Mouse (Mus musculus) embryo, embryonic 11 days (tissue): ENCODE results near the gene Spert.

ENCODE experiments used
- DNase-seq: peaks from one replicate; pipeline ENCODE4 v3.0.0-alpha.2; 2015

Spert gene

DNA sequence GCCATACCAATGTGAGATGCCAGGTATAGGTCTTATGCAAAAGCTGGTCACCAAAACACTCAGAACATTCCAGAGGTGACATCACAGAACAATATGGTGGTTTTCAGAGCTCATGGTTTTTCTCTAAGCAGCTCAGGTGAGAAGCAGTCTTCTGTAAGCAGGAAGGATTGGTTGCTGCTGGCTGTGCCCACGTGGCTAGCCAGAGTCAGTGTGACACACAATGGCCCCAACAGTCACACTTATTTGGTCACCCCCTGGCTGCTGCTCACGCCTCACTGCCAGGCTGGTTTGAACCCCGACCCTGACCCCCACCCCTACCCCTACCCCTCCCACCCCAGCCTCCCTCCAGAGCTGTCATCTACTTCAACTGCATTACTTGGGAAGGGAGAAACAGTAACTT lies at the start of gene Spert:
Gene Spert, minus strand, starts transcription at position 139 of the 400 bp plus-strand sequence.
- no peak for DNase-seq

DNA sequence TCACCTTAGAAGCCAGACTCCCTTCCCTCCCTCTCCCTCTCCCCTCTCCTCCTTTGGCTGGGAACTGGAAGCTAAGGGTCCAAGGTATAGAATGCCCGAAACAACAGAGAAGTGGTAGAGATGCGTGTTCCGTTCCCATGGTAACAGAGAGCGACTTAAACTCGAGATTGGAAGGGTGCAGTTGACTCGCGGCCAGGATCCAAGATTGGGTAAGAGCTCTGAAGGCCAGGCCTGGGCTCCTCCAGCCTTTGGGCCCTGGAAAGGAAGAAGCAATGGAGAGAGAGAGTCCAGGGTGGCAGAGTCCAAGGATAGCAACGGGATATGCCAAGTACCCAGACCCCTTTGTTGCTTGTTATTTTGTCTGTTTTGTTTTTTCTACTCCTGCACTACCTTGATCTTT lies 49.2 kb upstream of the Spert start, which contains the start of gene Erich6b:
Gene Erich6b, plus strand, starts transcription at position 180 of the 400 bp plus-strand sequence.
- no peak for DNase-seq

DNA sequence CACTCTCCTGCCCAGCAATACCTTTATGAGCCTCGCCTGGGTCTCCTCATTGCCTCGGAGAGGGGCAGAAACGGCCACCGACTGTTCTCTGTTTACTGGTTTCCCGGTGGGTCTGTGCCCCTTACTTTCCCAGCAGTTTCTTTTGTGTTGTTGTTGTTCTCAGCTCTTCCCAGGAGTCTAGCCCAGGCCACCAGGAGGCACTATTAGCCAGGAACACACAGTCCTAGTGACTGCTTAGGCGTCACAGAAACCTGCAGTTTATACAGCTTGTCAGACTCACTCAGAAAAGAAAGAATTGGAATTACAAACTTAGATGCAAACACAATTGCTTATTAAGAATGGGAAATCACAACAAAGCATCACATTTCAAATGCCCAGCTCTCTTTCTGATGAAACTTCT lies 48.5 kb upstream of the Spert start:
- no peak for DNase-seq

GRCm38 (mm10) chr14:75640846-75641245 lies 47.9 kb upstream of the Spert start:
- peak; percentile 46 for DNase-seq

GRCm38 (mm10) chr14:75637641-75638040 lies 44.7 kb upstream of the Spert start:
- no peak for DNase-seq

- peak; percentile 35 for DNase-seq
These were observed 43.2 kb upstream of the Spert start for GRCm38 (mm10) chr14:75636107-75636506.

- no peak for DNase-seq
These were observed 42.4 kb upstream of the Spert start for GRCm38 (mm10) chr14:75635350-75635749.

DNA sequence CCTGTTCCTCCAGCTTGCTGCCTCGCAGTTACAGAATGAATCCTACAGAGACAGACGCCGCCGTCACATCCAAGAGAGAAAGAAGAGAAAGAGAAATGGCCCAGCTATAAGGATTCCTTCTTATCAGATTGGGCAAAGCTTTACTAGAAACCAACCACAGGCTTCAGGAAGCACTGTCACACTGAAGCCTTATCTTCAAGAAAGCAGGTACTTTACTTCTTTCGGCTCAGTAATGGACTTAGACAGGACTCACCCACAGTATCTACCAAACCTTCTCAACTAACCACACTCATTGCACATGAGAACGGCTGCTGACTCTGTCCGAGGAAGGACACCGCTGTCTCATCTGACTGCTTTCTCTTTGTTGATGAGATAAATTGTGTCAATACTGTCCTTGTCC lies 36.0 kb upstream of the Spert start:
- no peak for DNase-seq

GRCm38 (mm10) chr14:75622984-75623383 lies 30.1 kb upstream of the Spert start:
- no peak for DNase-seq

DNA sequence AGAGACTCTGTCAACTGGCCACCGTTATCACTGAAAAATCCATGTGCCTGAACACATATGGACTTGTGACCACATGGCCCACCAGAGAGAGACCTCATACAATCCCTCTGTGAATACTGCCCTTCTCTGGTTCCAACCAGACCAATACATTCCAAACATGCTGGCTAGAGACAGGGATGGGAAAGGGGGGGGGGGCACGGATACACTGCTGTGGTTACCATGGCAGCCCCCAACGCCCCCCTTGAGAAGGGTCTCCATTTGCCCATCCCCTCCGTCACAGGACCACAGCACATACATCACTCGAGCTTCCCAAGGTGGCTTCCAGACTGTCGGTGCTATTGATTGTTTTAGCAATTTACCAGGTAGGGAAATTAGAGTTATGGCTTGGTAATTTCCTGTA lies 23.5 kb upstream of the Spert start:
- DNase-seq, result no peak

DNA sequence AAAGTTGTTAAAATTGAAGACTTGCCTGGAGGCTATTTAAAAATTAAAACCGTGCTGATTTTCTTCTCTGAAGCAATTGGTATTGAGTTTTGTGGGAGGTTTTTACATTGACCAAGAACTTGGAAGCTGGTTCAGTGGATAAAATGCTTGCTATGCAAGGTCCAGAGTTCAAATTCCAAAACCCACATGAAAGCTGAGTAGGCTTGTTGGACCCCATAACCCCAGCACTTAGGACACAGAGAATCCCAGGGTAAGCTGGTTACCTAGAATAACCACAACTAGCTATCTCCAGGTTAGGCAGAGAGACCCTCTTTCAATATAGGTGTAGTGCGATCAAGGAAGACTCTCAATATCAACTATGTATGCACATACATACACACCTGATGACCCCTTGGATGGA lies 16.3 kb upstream of the Spert start:
- DNase-seq, result no peak

- no peak for DNase-seq
These were observed 9.0 kb downstream of the Spert start for GRCm38 (mm10) chr14:75583870-75584269.

GRCm38 (mm10) chr14:75579010-75579409 lies 13.9 kb downstream of the Spert start:
- no peak for DNase-seq

- DNase-seq, result no peak
These were observed 26.6 kb downstream of the Spert start for GRCm38 (mm10) chr14:75566303-75566702.

DNA sequence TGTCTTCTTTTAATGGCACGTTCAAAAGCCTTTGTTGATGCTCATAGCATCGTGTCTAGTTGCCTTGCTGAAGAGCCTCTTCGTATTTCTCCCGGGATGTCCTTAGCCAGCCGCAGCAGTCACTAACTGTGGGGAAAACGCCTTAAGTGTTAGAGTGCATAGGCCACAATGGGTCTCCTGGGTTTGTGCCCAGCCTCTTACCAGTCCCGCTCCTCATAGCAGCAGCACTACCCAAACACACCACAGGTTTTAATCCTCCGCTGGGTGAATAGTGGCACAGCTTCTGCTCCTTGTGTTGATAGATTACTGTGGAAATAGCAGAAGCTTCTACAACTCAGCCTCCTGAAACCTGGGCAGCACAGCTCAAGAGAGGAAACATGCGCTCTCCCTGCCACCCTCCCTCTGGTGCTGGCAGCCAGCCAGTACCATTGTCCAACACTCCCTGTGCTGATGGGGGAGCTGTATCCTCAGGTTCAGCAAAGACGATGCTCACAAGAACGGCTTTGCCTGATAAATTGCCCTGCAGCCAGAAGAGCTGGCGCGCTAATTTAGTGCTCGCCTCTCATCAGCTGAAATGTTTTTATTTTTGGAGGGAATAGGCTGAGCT lies 27.3 kb downstream of the Spert start:
- DNase-seq, result peak; percentile 42

GRCm38 (mm10) chr14:75561577-75562331 lies 31.2 kb downstream of the Spert start:
- DNase-seq, result peak; percentile 40

GRCm38 (mm10) chr14:75541731-75542130 lies 51.2 kb downstream of the Spert start:
- peak; percentile 84 for DNase-seq

GRCm38 (mm10) chr14:75540996-75541350 lies 51.9 kb downstream of the Spert start:
- peak; percentile 77 for DNase-seq

DNA sequence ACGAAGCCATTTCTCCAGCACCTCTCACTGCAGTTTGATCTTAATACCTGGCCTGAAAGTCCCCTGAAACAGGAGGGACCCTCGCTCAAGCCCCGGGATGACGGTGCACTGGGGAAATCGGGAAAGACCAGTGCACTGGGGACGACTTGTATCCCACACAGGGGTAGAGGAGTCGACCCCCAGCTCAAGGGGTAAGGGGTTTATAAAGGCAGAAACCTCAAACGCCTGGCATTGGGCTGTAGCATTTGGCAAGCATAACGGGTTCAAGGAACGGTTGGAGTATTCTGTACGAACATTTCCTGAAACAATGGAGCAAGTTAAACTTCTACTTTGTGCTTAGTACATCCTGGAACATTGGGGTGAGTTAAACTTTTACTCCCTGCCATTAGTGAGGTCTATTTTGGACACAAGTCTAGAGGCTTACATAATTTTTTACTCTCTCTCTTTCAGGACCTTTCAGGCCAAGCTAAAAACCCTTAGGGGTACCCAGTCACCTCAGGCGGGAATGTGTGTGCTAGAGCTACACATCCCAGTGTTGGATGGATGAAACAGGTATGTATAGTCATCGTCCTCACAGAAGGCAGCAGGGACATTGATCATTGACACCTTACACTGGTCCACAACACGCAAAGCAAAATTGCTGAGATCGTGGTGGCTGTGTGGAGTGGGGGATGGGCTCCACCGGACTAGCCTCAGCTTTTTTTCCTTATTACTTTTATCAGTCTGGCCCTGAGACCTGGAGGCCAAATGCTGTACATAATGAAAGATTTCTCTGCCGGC lies 52.5 kb downstream of the Spert start:
- no peak for DNase-seq

GRCm38 (mm10) chr14:75539205-75539604 lies 53.7 kb downstream of the Spert start:
- DNase-seq, result no peak
